Mouse (Mus musculus) liver, postnatal 0 days (tissue): ENCODE results near the gene Mmp28. TPM values are rescaled to one million over a fixed set of nuclear protein-coding genes. Genes with fewer than 3 reads are reported as not detected.
A peak's percentile ranks its signal among the peaks of the same experiment; 100 is the strongest.

Source experiments
- ATAC-seq: fragments of 200-750 bp; cut with Nextera tagmentation; 2 replicates; pipeline ENCODE4 v1.8.0; 2017; ENCODE audit warnings: mild to moderate bottlenecking, moderate library complexity
- DNase-seq: peaks from one replicate; pipeline ENCODE4 v3.0.0-alpha.2; 2016
- H3K27ac ChIP-seq: fragments of 300-500 bp; sonication (generic); 2 replicates; pipeline ENCODE4 v1.5.1; 2014; ENCODE audit warnings: antibody characterized with exemption, moderate library complexity, mild to moderate bottlenecking, low read depth
- H3K27me3 ChIP-seq: fragments of 300-500 bp; sonication (generic); 2 replicates; pipeline ENCODE4 v1.6.1; 2014; ENCODE audit warnings: low read length, control low read depth, mixed read lengths; ENCODE audit not compliant: insufficient read depth
- H3K36me3 ChIP-seq: fragments of 300-500 bp; sonication (generic); replicated peaks from 2 replicates; pipeline ENCODE4 v1.6.1; 2014; ENCODE audit warnings: mild to moderate bottlenecking, control low read depth, low read length, moderate library complexity, mixed read lengths; ENCODE audit not compliant: insufficient read depth
- H3K4me1 ChIP-seq: fragments of 300-500 bp; sonication (generic); 2 replicates; pipeline ENCODE4 v1.6.1; 2014; ENCODE audit warnings: antibody characterized with exemption, mild to moderate bottlenecking, control low read depth; ENCODE audit not compliant: insufficient read depth
- H3K4me2 ChIP-seq: fragments of 300-500 bp; sonication (generic); 2 replicates; pipeline ENCODE4 v1.6.1; 2014; ENCODE audit warnings: low read depth, mild to moderate bottlenecking, low read length, moderate library complexity, mixed read lengths
- H3K4me3 ChIP-seq: fragments of 300-500 bp; sonication (generic); 2 replicates; pipeline ENCODE4 v1.5.1; 2014; ENCODE audit warnings: low read depth, low read length
- H3K9ac ChIP-seq: fragments of 300-500 bp; sonication (generic); replicated peaks from 2 replicates; pipeline ENCODE4 v1.6.1; 2014; ENCODE audit warnings: mild to moderate bottlenecking, moderate library complexity
- H3K9me3 ChIP-seq: fragments of 300-500 bp; sonication (generic); 2 replicates; pipeline ENCODE4 v1.6.1; 2016; ENCODE audit warnings: mild to moderate bottlenecking, control low read depth, low read length, mixed read lengths
- CTCF ChIP-seq: sonication (generic); IDR thresholded peaks from 2 replicates; pipeline ENCODE4 v1.5.1; 2016; ENCODE audit warnings: antibody characterized with exemption, low read depth
- EP300 ChIP-seq: IDR thresholded peaks from 2 replicates; pipeline ENCODE4 v1.6.1; 2016; ENCODE audit warnings: antibody characterized with exemption, low read depth, mild to moderate bottlenecking
- WGBS: fragments of 180-500 bp; shearing (Covaris S2); extraction: QIAGEN DNeasy Blood & Tissue Kit; methylation state at CpG from one replicate; pipeline ENCODE4 v1.1.7; 2014; ENCODE audit not compliant: insufficient replicate concordance; 5-methylcytosine and 5-hydroxymethylcytosine counted together
- polyA plus RNA-seq: library from polyadenylated mRNA; unstranded; fragments of >200 nt; fragmentation: Nextera tagmentation; extraction: Ambion mirVana; gene quantifications from 2 replicates; pipeline ENCODE4 v1.2.1, GENCODE M21; 2015

Mmp28 gene
- polyA plus RNA-seq, 1 experiment from 2014 or later, result 0.20 TPM

DNA sequence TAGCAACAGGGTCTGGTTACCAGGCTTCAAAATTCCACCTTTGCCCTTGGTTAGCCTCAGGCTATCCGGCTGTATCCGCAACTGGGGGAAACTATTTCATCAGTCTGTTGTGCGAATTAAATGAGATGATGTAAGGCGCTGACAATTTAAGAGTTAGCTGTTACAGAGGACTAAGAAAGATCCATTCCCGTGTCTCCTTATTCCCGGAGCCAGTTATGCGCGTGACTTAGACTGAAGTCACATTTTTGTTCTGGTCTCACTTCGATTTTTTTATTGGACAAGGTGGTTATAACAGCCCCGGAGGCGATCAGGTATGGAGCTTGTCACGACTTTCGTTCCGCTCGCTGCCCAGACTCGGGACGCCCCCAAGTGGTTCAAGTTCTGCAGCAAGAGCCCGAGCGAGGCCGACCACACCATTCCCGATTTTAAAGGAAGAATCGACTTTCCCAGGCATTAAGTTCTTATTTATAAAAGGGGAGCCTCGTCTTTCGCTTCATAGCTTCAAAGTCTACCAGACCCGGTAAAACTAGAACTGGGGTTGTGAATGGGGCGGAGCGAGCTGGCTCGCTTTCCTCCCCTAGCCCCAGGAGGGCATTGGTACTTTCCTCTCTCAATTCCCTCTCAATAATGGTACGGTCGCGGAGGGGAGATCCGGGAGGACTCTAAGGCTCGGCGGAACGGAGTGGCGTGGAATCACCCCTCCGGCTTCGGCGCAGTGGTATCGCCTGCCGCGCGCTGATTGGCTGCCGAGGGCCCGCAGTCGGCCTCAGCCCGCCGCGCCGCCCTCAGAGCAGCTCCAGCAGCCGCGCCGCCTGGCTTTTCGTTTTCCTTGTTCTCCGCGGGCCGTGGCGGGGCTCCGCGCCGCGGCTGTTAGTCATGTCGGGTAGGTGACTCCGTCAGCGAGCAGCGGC is 9.7 kb upstream of the Mmp28 start, which contains the start of gene Taf15:
TSS of gene Taf15 (plus strand) at position 763 of the 911 bp plus-strand sequence.
- no peaks in the 10 kb centered on the region for H3K27me3 ChIP-seq
- H3K27ac ChIP-seq, result peak within 1 kb of the TSS; percentile 96
- peaks cover 5% of the 10 kb centered on the region; the same call in 1 of the 2 replicates for H3K36me3 ChIP-seq
- H3K9me3 ChIP-seq, result no peaks in the 10 kb centered on the region
- peaks cover 16% of the 10 kb centered on the region for H3K4me1 ChIP-seq
- peak; percentile 99 for DNase-seq
- peak within 1 kb of the TSS; percentile 92 for H3K9ac ChIP-seq
- WGBS, result 3% methylated on average over 59 of the region's 66 CpGs
- peak within 1 kb of the TSS; percentile 82 for H3K4me2 ChIP-seq
- peak; percentile 93 for ATAC-seq
- TF ChIP-seq CTCF, result peak; percentile 79
- peak; percentile 78 for TF ChIP-seq EP300
- peak within 1 kb of the TSS; percentile 92 for H3K4me3 ChIP-seq

GRCm38 (mm10) chr11:83471766-83472165 is 8.9 kb upstream of the Mmp28 start:
- TF ChIP-seq EP300 (no peak), CTCF (no peak)
- Histone ChIP-seq H3K4me1 (peaks cover 20% of the 10 kb centered on the region), H3K27me3 (no peaks in the 10 kb centered on the region), H3K9me3 (no peaks in the 10 kb centered on the region), H3K27ac (peak overlapping the region; percentile 96), H3K4me2 (peak overlapping the region; percentile 81), H3K9ac (peak overlapping the region; percentile 92; the same call in 1 of the 2 replicates), H3K36me3 (0 out of 2 replicates have a peak, but pooled peaks cover under 1% of the 10 kb centered on the region), H3K4me3 (peak overlapping the region; percentile 92; the same call in 1 of the 2 replicates)
- whole genome bisulfite sequencing, result 84% methylated on average over 2 of the region's 2 CpGs
- DNase-seq (no peak), ATAC-seq (no peak)

GRCm38 (mm10) chr11:83468765-83469164 is 5.9 kb upstream of the Mmp28 start:
- H3K9ac ChIP-seq, result no peak overlapping the region
- ATAC-seq (no peak), DNase-seq (no peak)
- H3K4me1 ChIP-seq, result peaks cover 11% of the 10 kb centered on the region
- H3K27ac ChIP-seq, result no peak overlapping the region
- peaks cover 6% of the 10 kb centered on the region; the same call in 1 of the 2 replicates for H3K27me3 ChIP-seq
- H3K9me3 ChIP-seq, result no peaks in the 10 kb centered on the region
- 91% methylated on average over 3 of the region's 3 CpGs for WGBS
- H3K4me2 ChIP-seq, result no peak overlapping the region
- H3K36me3 ChIP-seq, result no peaks in the 10 kb centered on the region
- no peak overlapping the region for H3K4me3 ChIP-seq
- no peak for TF ChIP-seq CTCF
- TF ChIP-seq EP300, result no peak

DNA sequence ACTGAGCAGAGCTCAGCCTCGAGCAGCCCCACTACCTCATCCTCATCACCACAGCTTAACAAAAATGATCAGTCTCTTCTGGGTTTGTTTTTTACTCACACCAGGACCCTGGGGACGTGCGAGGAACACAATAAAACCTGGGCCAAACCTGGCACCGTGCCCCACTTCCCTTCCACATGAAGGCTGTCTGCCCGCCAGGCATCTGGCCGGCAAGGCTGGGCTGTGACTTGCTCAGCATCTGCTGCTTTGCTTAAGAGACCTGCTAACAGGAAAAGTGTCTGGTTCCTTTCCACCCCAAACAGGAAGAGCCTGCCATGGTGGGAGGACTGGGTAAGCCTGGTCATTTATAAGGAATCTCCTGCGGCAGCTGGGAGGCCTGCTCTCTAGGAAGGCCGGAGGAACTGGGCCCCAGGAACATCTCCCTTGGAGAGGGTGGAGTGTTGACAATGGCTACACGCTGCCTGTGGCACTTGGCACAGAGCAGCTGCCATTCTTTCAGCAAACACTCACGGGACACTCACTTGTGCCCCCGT is 4.3 kb upstream of the Mmp28 start:
- no peaks in the 10 kb centered on the region for H3K9me3 ChIP-seq
- H3K27me3 ChIP-seq, result peaks cover 20% of the 10 kb centered on the region
- no peak for TF ChIP-seq CTCF
- TF ChIP-seq EP300, result no peak
- ATAC-seq (no peak), DNase-seq (no peak)
- H3K4me3 ChIP-seq, result no peak overlapping the region
- H3K4me2 ChIP-seq, result no peak overlapping the region
- no peak overlapping the region for H3K27ac ChIP-seq
- H3K4me1 ChIP-seq, result peaks cover 10% of the 10 kb centered on the region
- H3K36me3 ChIP-seq, result no peaks in the 10 kb centered on the region
- WGBS, result 39% methylated on average over 11 of the region's 11 CpGs
- H3K9ac ChIP-seq, result no peak overlapping the region

GRCm38 (mm10) chr11:83465976-83466375 is 3.1 kb upstream of the Mmp28 start:
- ATAC-seq (no peak), DNase-seq (no peak)
- Histone ChIP-seq H3K4me2 (no peak overlapping the region), H3K27ac (no peak overlapping the region), H3K27me3 (peaks cover 24% of the 10 kb centered on the region), H3K9ac (no peak overlapping the region), H3K4me1 (peaks cover 7% of the 10 kb centered on the region), H3K9me3 (no peaks in the 10 kb centered on the region), H3K36me3 (no peaks in the 10 kb centered on the region), H3K4me3 (no peak overlapping the region)
- WGBS, result 50% methylated on average over 2 of the region's 2 CpGs
- TF ChIP-seq CTCF (no peak), EP300 (no peak)

GRCm38 (mm10) chr11:83461462-83462027 is 1.3 kb downstream of the Mmp28 start:
- no peak for ATAC-seq
- no peak for DNase-seq
- Histone ChIP-seq H3K9ac (no peak overlapping the region), H3K9me3 (no peaks in the 10 kb centered on the region), H3K27me3 (peaks cover 32% of the 10 kb centered on the region), H3K36me3 (no peaks in the 10 kb centered on the region), H3K27ac (no peak overlapping the region), H3K4me2 (peak overlapping the region; percentile 96; the same call in 1 of the 2 replicates), H3K4me3 (no peak overlapping the region), H3K4me1 (peaks cover 4% of the 10 kb centered on the region; the same call in 1 of the 2 replicates)
- WGBS, result 61% methylated on average over 10 of the region's 10 CpGs
- TF ChIP-seq CTCF (no peak), EP300 (no peak)
